Mouse (Mus musculus) brown adipose tissue, adult 24 weeks (tissue): Measurements from ENCODE around the gene Hoxc8. TPM values are rescaled to one million over a fixed set of nuclear protein-coding genes. Genes with fewer than 3 reads are reported as not detected.
A peak's percentile ranks its signal among the peaks of the same experiment; 100 is the strongest.

Experiments used
- H3K27ac ChIP-seq: fragments of 200-500 bp; replicated peaks from 2 replicates; pipeline ENCODE4 v1.5.1; 2012; ENCODE audit warnings: low read depth, mild to moderate bottlenecking, low read length
- H3K4me1 ChIP-seq: fragments of 200-500 bp; 2 replicates; pipeline ENCODE4 v1.6.1; 2012; ENCODE audit warnings: low read length, mixed read lengths; ENCODE audit not compliant: control insufficient read depth, insufficient read depth, insufficient read length
- H3K4me3 ChIP-seq: fragments of 200-500 bp; 2 replicates; pipeline ENCODE4 v1.5.1; 2012; ENCODE audit warnings: low read depth, mild to moderate bottlenecking, low read length, moderate library complexity; ENCODE audit not compliant: insufficient read depth
- polyA plus RNA-seq: library from polyadenylated mRNA; stranded (reverse); fragments of >200 nt; gene quantifications from 2 replicates; pipeline ENCODE4 v1.2.4, GENCODE M21; 2012; ENCODE audit not compliant: missing spikeins, insufficient read depth, insufficient read length

Hoxc8 gene
- polyA plus RNA-seq, 1 experiment = 8.9 TPM

DNA sequence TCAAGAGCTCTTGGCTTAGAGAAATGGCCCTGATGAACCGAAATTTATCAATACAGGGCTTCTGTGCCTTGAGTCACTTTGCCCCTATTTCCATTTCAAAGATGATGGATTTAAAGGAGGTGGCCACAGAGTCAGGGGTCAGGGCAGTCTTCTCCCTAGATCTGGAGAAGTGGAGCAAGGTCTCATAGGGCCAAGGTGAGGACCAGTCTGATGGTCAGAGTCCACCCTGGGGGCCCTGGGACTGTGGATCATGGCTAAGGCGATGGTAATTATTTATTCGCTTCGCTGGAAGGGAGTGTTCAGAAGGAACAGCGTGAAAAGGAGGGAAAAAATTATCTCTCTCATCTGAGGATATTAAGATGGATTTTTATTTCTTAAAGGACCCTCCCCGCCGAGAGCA, 15.4 kb upstream of the Hoxc8 start:
- H3K4me3 ChIP-seq = no peak overlapping the region
- H3K27ac ChIP-seq = no peak overlapping the region
- no peaks in the 10 kb centered on the region for H3K4me1 ChIP-seq

DNA sequence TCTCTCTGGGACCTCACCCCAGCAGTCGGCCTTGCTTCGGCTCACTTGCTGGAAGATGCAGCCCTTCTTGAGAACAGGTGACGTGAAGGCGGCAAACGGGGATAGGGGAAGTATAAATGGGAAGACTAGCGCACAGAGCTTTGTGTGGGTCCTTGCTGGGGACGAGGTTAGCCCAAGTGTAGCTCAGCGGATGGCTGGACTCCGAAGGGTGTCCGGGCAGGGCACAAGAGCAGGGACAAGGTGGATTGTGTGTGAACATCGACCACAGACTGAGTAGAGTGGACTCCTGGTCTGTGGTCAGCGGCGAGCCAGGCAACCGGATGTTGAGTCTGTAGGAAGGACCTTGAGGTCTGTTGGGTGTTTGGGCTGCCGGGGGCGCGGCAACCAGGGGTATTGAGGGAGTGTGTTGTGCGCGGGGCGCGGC, 14.7 kb upstream of the Hoxc8 start:
- Histone ChIP-seq H3K4me3 (no peak overlapping the region), H3K27ac (no peak overlapping the region), H3K4me1 (no peaks in the 10 kb centered on the region)

DNA sequence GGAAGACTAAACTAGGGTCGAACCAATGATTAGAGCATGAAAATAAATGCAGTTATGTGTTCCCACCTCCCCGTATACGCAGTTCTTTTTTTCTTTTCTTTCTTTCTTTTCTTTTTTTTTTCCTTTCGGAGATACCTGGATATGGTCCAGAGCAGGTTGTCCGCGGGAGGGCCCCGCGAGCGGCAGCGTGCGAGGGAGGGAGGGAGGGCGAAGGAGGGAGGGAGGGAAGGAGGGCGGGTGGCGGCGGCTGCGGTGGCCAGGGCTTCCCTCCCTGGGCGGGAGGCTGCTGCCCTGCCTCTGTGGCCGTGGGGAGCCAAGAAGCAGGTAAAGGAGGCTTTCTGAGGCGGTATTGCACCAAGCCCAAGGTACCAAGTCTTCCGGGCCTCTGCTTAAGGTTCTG, 14.2 kb upstream of the Hoxc8 start, which contains the start of gene Hoxc9:
TSS of gene Hoxc9 (plus strand) at position 269 of the 400 bp plus-strand sequence.
- Histone ChIP-seq H3K4me1 (no peaks in the 10 kb centered on the region), H3K27ac (no peak within 1 kb of the TSS), H3K4me3 (peak within 1 kb of the TSS; percentile 47)

DNA sequence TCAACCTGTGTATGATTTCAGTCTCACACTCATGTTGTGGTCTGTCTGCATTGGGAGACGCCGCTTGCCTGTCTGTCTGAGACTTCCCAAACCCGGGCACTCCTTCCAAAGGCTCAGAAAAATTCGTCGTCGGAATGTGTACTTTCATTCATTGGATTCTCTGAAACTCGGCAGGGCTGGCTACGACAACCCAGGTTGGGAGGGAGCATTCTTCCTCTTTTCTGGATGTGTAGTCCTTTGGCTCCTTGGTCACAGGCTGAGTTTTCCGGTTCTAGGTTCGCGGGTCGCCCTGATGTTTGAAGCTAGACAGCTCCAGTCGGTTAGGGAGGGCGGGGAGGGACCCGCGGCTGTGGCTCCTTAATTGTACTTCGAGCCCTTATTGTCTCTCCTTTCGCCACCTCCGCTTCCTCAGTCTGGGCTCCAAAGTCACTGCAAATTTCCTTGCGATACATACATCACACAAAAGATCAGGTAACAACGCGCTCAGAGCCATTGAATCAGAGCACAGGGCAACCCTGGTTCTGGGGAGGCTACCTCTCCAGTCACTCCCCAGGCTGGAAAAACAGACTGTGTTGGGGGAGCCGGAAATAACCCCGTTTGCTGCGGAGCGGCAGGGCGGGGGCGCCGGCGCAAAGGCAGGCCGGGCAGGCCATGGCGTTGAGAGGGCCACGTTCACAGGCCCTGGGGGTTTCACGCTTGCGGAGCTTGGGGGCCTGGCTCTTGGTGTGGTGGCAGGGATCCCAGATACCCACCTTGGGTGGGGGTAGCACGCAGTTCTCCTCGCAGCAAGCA, 13.6 kb upstream of the Hoxc8 start:
- H3K4me1 ChIP-seq = no peaks in the 10 kb centered on the region
- H3K27ac ChIP-seq = no peak overlapping the region
- peak overlapping the region; percentile 47 for H3K4me3 ChIP-seq

GRCm38 (mm10) chr15:102977423-102977974, 12.9 kb upstream of the Hoxc8 start:
- H3K4me3 ChIP-seq = peak overlapping the region; percentile 47
- H3K4me1 ChIP-seq = no peaks in the 10 kb centered on the region; the same call in 1 of the 2 replicates
- no peak overlapping the region for H3K27ac ChIP-seq

DNA sequence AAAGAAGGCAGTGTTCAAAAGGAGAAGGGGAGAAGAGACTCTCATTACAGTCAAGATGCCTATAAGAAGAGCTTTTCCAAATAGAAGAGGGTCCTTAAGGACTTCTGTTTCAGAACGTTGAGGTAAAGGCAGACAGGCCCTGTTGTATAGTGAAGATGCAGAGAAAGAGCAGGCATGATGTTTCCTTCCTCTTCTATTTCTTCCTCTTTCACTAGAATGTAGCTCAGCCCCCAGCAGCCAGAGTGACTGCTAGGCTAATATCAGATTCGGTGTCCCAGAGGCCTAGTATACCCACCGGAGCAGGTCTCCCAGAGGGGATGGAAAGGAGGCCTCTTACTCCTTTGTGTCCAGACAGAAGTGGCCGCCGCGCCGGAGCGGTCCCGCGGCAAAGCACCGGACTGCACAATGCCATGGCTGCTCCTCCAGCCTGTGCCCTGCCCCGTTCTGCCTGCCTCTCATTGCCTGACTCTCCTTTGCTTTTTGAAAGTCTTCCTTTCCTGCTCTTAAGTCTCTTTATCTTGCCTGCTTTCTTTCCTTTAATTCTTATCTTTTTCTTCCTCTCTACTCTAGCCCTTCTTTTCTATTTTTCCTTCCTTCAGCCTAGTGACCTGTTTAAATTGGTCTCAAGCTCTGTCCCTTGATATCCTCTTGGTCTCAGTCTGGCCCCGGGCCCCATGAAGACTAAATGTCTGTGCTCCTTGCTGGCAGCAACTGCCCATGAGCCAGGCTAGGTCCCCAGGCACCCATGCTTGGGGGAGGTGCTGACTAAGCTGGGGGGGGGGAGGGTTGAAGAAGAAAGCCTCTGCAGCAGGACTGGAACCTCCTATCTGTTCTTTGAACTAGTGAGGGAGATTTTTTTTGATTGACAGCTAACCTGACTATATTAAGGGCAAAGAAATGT, 11.5 kb upstream of the Hoxc8 start:
- Histone ChIP-seq H3K4me3 (no peak overlapping the region), H3K4me1 (no peaks in the 10 kb centered on the region; the same call in 1 of the 2 replicates), H3K27ac (no peak overlapping the region)

- Histone ChIP-seq H3K4me3 (no peak overlapping the region), H3K27ac (no peak overlapping the region)
Observed at GRCm38 (mm10) chr15:102979936-102980335, 10.5 kb upstream of the Hoxc8 start.

DNA sequence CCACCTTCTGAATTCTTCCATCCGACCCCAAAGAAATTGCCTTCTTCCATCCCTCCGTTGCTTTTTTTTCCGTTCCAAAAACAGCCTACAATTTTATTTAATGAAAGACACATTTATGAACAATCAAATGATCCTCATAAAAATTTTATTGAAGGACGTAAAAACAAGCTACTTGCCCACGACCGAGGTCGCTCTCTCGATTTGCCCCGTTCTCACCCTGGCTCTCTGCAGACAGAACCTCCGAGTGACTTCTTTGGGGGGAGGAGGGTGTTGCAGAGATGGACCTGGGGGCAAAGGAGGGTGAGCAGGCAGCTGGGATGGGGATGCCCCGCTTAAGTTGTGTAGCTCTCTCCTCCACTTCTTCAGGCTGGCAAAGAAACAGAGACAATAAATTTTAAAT, 10.1 kb upstream of the Hoxc8 start:
- no peaks in the 10 kb centered on the region; the same call in 1 of the 2 replicates for H3K4me1 ChIP-seq
- no peak overlapping the region for H3K27ac ChIP-seq
- H3K4me3 ChIP-seq = no peak overlapping the region

More at GRCm38 (mm10) chr15:102979936-102980335, 10.5 kb upstream of the Hoxc8 start:
- no peaks in the 10 kb centered on the region; the same call in 1 of the 2 replicates for H3K4me1 ChIP-seq

DNA sequence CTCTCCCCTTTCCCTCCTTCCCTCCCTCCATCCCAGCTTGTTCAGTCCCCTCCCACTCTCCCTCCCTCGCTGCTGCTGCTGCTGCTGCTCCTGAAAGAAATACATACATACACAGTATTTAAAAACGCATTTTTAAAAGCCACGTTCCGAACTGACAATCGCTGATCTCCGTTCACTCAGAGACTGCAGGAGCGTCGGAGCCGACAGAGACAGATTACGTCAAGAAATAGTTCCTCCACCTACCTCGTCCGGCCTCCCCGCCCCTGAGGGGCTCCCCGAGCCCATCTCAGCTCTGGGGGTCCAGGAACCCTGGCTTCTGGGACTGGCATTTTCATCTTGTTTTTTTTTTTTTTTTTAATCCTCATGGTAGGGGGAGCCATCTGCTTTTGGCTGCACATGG, 9.5 kb upstream of the Hoxc8 start:
- Histone ChIP-seq H3K4me1 (no peaks in the 10 kb centered on the region; the same call in 1 of the 2 replicates), H3K4me3 (no peak overlapping the region), H3K27ac (no peak overlapping the region)

GRCm38 (mm10) chr15:102981379-102982288, 8.8 kb upstream of the Hoxc8 start:
- Histone ChIP-seq H3K4me1 (no peaks in the 10 kb centered on the region; the same call in 1 of the 2 replicates), H3K27ac (no peak overlapping the region), H3K4me3 (peak overlapping the region; percentile 46)

DNA sequence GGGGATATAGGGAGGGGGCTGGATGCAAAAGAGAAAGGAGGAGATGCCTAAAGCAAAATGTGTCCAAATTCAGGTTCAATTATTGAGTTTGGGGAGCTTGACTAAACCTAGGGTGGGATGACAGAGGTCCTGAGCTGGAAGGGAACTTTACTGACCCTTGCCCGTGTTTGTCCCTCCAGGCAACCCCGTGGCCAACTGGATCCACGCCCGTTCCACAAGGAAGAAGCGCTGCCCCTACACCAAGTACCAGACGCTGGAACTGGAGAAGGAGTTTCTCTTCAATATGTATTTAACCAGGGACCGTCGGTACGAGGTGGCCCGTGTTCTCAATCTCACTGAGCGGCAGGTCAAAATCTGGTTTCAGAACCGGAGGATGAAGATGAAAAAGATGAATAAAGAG, 6.7 kb upstream of the Hoxc8 start:
- no peak overlapping the region for H3K4me3 ChIP-seq
- no peak overlapping the region for H3K27ac ChIP-seq
- H3K4me1 ChIP-seq = no peaks in the 10 kb centered on the region; the same call in 1 of the 2 replicates

- Histone ChIP-seq H3K27ac (no peak overlapping the region), H3K4me1 (no peaks in the 10 kb centered on the region; the same call in 1 of the 2 replicates), H3K4me3 (no peak overlapping the region)
Observed at GRCm38 (mm10) chr15:102984521-102984920, 5.9 kb upstream of the Hoxc8 start.

DNA sequence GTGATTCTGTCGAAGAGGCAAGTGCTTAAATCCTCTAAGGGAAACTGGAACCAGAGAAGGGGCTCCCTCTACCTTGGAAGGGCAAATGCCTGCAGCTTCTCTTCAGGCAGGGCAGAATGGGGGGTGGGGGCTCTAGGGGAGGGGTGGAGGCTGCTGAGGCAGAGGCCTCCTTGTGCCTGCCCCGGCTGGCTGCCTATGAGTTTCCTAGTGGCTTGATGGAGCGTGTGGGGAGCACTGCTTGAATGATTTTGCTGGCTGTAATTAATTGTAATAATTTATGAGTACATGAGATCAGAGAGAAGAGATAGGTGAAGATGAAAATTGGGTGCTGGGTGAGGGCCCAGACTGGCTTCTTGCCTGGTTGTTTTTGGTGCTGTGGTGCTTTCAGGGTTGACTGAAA, 5.5 kb upstream of the Hoxc8 start:
- Histone ChIP-seq H3K4me3 (no peak overlapping the region), H3K27ac (no peak overlapping the region), H3K4me1 (no peaks in the 10 kb centered on the region; the same call in 1 of the 2 replicates)

DNA sequence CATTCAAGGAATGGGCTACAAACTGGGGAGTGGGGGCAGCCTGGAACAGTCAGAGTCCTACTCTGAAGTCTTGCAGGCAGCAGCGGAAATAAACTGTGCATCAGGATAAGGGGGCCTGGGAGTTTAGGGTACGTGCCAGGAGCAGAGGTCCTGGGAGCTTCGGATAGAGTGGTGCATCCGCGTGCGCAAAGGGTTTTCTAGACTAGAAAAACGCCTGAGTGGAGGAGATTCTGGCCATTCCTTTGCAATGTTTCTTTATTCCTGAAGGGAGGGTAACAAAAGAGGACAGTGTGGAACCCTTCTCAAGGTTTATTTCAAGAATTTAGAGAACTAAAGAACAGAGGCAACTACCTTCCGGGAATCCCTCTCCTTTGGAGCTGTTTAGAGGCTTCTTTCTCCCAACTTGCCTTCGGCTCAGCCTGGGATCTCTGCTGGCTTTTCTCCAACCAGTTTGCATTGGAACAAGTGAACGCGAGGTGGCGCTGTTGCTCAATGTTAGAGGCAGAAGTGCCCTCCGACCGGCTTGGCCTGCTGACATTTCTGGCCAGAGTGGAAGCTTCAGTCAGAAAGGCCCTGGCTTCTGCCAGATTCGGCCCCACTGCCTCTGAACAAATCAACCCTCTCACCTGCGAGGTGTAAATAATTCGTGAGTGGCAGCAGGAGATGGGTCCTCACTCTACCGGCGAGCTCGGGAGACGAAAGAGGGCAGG, 3.1 kb upstream of the Hoxc8 start:
- H3K4me3 ChIP-seq = no peak overlapping the region
- no peaks in the 10 kb centered on the region for H3K4me1 ChIP-seq
- H3K27ac ChIP-seq = no peak overlapping the region
